Mouse (Mus musculus) embryonic facial prominence, embryonic 10.5 days (tissue): ENCODE results near the gene Gm27029. TPM values are rescaled to one million over a fixed set of nuclear protein-coding genes. Genes with fewer than 3 reads are reported as not detected.

Experiments
- microRNA-seq: library from miRNA; unstranded; fragments of <30 nt; microRNA quantifications from one replicate; pipeline ENCODE4, GENCODE M21; 2017
- polyA plus RNA-seq: library from polyadenylated mRNA; unstranded; fragments of >200 nt; fragmentation: Nextera tagmentation; extraction: Ambion mirVana; gene quantifications from 2 replicates; pipeline ENCODE4 v1.2.1, GENCODE M21; 2016

The Gm27029 gene
- polyA plus RNA-seq, 1 experiment from 2014 or later = 13.1 TPM

Small RNAs within 50 kb of the gene (microRNA-seq; reads per million reads assigned to microRNA genes)
- gene Mir6929 = not detected

Other genes with a start within 250 kb of the Gm27029 start
- gene Ccr10, start 249.4 kb downstream of the Gm27029 start, polyA plus RNA-seq = 0.16 TPM in 1 of 2 replicates, not detected in the other
- gene Ezh1, start 198.3 kb downstream of the Gm27029 start, polyA plus RNA-seq = 13.3 and 14.5 TPM in 2 replicates
- 66.4 and 68.4 TPM in 2 replicates for gene Ramp2, start 178.8 kb downstream of the Gm27029 start, polyA plus RNA-seq
- 124 TPM in 2 replicates for gene Vps25, start 171.1 kb downstream of the Gm27029 start, polyA plus RNA-seq
- 6.0 and 8.3 TPM in 2 replicates for gene Wnk4, start 164.2 kb downstream of the Gm27029 start, polyA plus RNA-seq
- 1.3 and 1.4 TPM in 2 replicates for gene Cntd1, start 145.8 kb downstream of the Gm27029 start, polyA plus RNA-seq
- gene Coa3, start 145.7 kb downstream of the Gm27029 start, polyA plus RNA-seq = 200 and 203 TPM in 2 replicates
- gene Becn1, start 122.5 kb downstream of the Gm27029 start, polyA plus RNA-seq = 141 and 154 TPM in 2 replicates
- 189 and 203 TPM in 2 replicates for gene Psme3, start 108.6 kb downstream of the Gm27029 start, polyA plus RNA-seq
- gene Aoc2, start 99.7 kb downstream of the Gm27029 start, polyA plus RNA-seq = 2.6 and 3.4 TPM in 2 replicates
- 0.04 TPM in 1 of 2 replicates, not detected in the other for gene Aoc3, start 94.2 kb downstream of the Gm27029 start, polyA plus RNA-seq
- gene G6pc, start 57.2 kb downstream of the Gm27029 start, polyA plus RNA-seq = not detected in 2 replicates
- gene Aarsd1, start 7.2 kb downstream of the Gm27029 start, polyA plus RNA-seq = 102 and 110 TPM in 2 replicates
- 17.5 and 21.4 TPM in 2 replicates for gene Rundc1, start 289 bp upstream of the Gm27029 start, polyA plus RNA-seq
- gene Ptges3l, start 537 bp upstream of the Gm27029 start, polyA plus RNA-seq = 3.9 and 4.7 TPM in 2 replicates
- 469 and 481 TPM in 2 replicates for gene Rpl27, start 17.5 kb upstream of the Gm27029 start, polyA plus RNA-seq
- gene Ifi35, start 23.6 kb upstream of the Gm27029 start, polyA plus RNA-seq = 2.1 and 3.1 TPM in 2 replicates
- gene Rnd2, start 40.2 kb upstream of the Gm27029 start, polyA plus RNA-seq = 16.5 and 31.6 TPM in 2 replicates
- gene Vat1, start 41.4 kb upstream of the Gm27029 start, polyA plus RNA-seq = 21.3 and 29.6 TPM in 2 replicates
- gene Brca1, start 127.2 kb upstream of the Gm27029 start, polyA plus RNA-seq = 23.7 and 27.0 TPM in 2 replicates
- gene Nbr1, start 127.4 kb upstream of the Gm27029 start, polyA plus RNA-seq = 68.0 and 70.0 TPM in 2 replicates
- 1.5 and 2.1 TPM in 2 replicates for gene Tmem106a, start 157.4 kb upstream of the Gm27029 start, polyA plus RNA-seq
- not detected in 2 replicates for gene Gm11634, start 174.5 kb upstream of the Gm27029 start, polyA plus RNA-seq
- 28.2 and 29.4 TPM in 2 replicates for gene Rdm1, start 202.4 kb upstream of the Gm27029 start, polyA plus RNA-seq
- gene Arl4d, start 240.7 kb upstream of the Gm27029 start, polyA plus RNA-seq = 3.3 and 5.1 TPM in 2 replicates